Mouse (Mus musculus) forebrain, embryonic 13.5 days (tissue): ENCODE measurements around the gene 1700016C15Rik. TPM values are rescaled to one million over a fixed set of nuclear protein-coding genes. Genes with fewer than 3 reads are reported as not detected.

Source experiments
- ATAC-seq: fragments of 200-750 bp; cut with Nextera tagmentation; 2 replicates; pipeline ENCODE4 v1.8.0; 2017
- H3K27ac ChIP-seq: fragments of 300-500 bp; sonication (generic); 2 replicates; pipeline ENCODE4 v1.5.1; 2015; ENCODE audit warnings: inconsistent platforms, mild to moderate bottlenecking, moderate library complexity
- H3K27me3 ChIP-seq: fragments of 300-500 bp; sonication (generic); 2 replicates; pipeline ENCODE4 v1.6.1; 2015; ENCODE audit warnings: mild to moderate bottlenecking, inconsistent platforms
- H3K36me3 ChIP-seq: fragments of 300-500 bp; sonication (generic); 2 replicates; pipeline ENCODE4 v1.6.1; 2015; ENCODE audit warnings: mild to moderate bottlenecking, inconsistent platforms; ENCODE audit not compliant: poor library complexity, severe bottlenecking
- H3K4me1 ChIP-seq: fragments of 300-500 bp; sonication (generic); 2 replicates; pipeline ENCODE4 v1.6.1; 2015; ENCODE audit warnings: inconsistent platforms
- H3K4me2 ChIP-seq: fragments of 300-500 bp; sonication (generic); 2 replicates; pipeline ENCODE4 v1.6.1; 2015; ENCODE audit warnings: inconsistent platforms, mild to moderate bottlenecking, moderate library complexity
- H3K4me3 ChIP-seq: fragments of 300-500 bp; sonication (generic); 2 replicates; pipeline ENCODE4 v1.5.1; 2015; ENCODE audit warnings: mild to moderate bottlenecking, inconsistent platforms
- H3K9ac ChIP-seq: fragments of 300-500 bp; sonication (generic); 2 replicates; pipeline ENCODE4 v1.6.1; 2015; ENCODE audit warnings: mild to moderate bottlenecking, inconsistent platforms
- H3K9me3 ChIP-seq: fragments of 300-500 bp; sonication (generic); replicated peaks from 2 replicates; pipeline ENCODE4 v1.6.1; 2016; ENCODE audit warnings: inconsistent platforms
- WGBS: fragments of 180-500 bp; shearing (Covaris S2); methylation state at CpG from one replicate; pipeline ENCODE4 v1.1.7; 2015; 5-methylcytosine and 5-hydroxymethylcytosine counted together
- polyA plus RNA-seq: library from polyadenylated mRNA; unstranded; fragments of >200 nt; fragmentation: Nextera tagmentation; extraction: Ambion mirVana; gene quantifications from 2 replicates; pipeline ENCODE4 v1.2.1, GENCODE M21; 2015

1700016C15Rik gene
- polyA plus RNA-seq, 1 experiment from 2014 or later = not detected

GRCm38 (mm10) chr1:177703147-177703807 is 26.3 kb upstream of the 1700016C15Rik start:
- H3K9ac ChIP-seq = no peak overlapping the region
- no peaks in the 10 kb centered on the region for H3K36me3 ChIP-seq
- no peak overlapping the region for H3K4me3 ChIP-seq
- ATAC-seq = no peak
- H3K4me2 ChIP-seq = peak overlapping the region; percentile 79
- H3K4me1 ChIP-seq = peaks cover 9% of the 10 kb centered on the region
- 47% methylated on average over 6 of the region's 6 CpGs for WGBS
- no peak overlapping the region for H3K27ac ChIP-seq
- 0 out of 2 replicates have a peak, but pooled peaks cover 9% of the 10 kb centered on the region for H3K27me3 ChIP-seq
- no peaks in the 10 kb centered on the region for H3K9me3 ChIP-seq

GRCm38 (mm10) chr1:177705204-177705603 is 24.4 kb upstream of the 1700016C15Rik start:
- Histone ChIP-seq H3K9ac (no peak overlapping the region), H3K4me3 (no peak overlapping the region), H3K9me3 (peaks cover 6% of the 10 kb centered on the region), H3K36me3 (no peaks in the 10 kb centered on the region), H3K27me3 (0 out of 2 replicates have a peak, but pooled peaks cover 9% of the 10 kb centered on the region), H3K4me2 (no peak overlapping the region), H3K27ac (no peak overlapping the region), H3K4me1 (peaks cover 9% of the 10 kb centered on the region)
- WGBS = 53% methylated on average over 2 of the region's 2 CpGs
- no peak for ATAC-seq

GRCm38 (mm10) chr1:177707571-177707970 is 22.0 kb upstream of the 1700016C15Rik start:
- Histone ChIP-seq H3K27me3 (0 out of 2 replicates have a peak, but pooled peaks cover 14% of the 10 kb centered on the region), H3K9me3 (peaks cover 6% of the 10 kb centered on the region), H3K4me3 (no peak overlapping the region), H3K9ac (no peak overlapping the region), H3K36me3 (no peaks in the 10 kb centered on the region), H3K4me1 (peaks cover 1% of the 10 kb centered on the region), H3K27ac (no peak overlapping the region), H3K4me2 (no peak overlapping the region)
- no peak for ATAC-seq
- 86% methylated on average over 1 of the region's 1 CpGs for WGBS

- no peak for ATAC-seq
Measured at GRCm38 (mm10) chr1:177708583-177709055, 21.0 kb upstream of the 1700016C15Rik start.

GRCm38 (mm10) chr1:177711000-177711399 is 18.6 kb upstream of the 1700016C15Rik start:
- no peak overlapping the region for H3K4me3 ChIP-seq
- H3K27me3 ChIP-seq = peaks cover 12% of the 10 kb centered on the region
- H3K4me1 ChIP-seq = no peaks in the 10 kb centered on the region
- H3K9ac ChIP-seq = no peak overlapping the region
- H3K4me2 ChIP-seq = no peak overlapping the region
- no peak for ATAC-seq
- 77% methylated on average over 2 of the region's 2 CpGs for WGBS
- H3K9me3 ChIP-seq = peaks cover 6% of the 10 kb centered on the region
- H3K36me3 ChIP-seq = no peaks in the 10 kb centered on the region
- no peak overlapping the region for H3K27ac ChIP-seq

More at GRCm38 (mm10) chr1:177708583-177709055, 21.0 kb upstream of the 1700016C15Rik start:
- no peaks in the 10 kb centered on the region for H3K36me3 ChIP-seq
- WGBS = 69% methylated on average over 4 of the region's 4 CpGs
- no peak overlapping the region for H3K4me2 ChIP-seq
- H3K9ac ChIP-seq = no peak overlapping the region
- peaks cover 6% of the 10 kb centered on the region for H3K9me3 ChIP-seq
- H3K4me3 ChIP-seq = no peak overlapping the region
- no peak overlapping the region for H3K27ac ChIP-seq
- no peaks in the 10 kb centered on the region for H3K4me1 ChIP-seq
- H3K27me3 ChIP-seq = peaks cover 14% of the 10 kb centered on the region; the same call in 1 of the 2 replicates

- Histone ChIP-seq H3K4me3 (no peak overlapping the region), H3K27ac (no peak overlapping the region), H3K36me3 (no peaks in the 10 kb centered on the region), H3K9ac (no peak overlapping the region), H3K4me2 (no peak overlapping the region), H3K9me3 (peaks cover 6% of the 10 kb centered on the region), H3K4me1 (no peaks in the 10 kb centered on the region), H3K27me3 (peaks cover 16% of the 10 kb centered on the region)
- WGBS = 95% methylated on average over 2 of the region's 2 CpGs
- ATAC-seq = no peak
Measured at GRCm38 (mm10) chr1:177711418-177711817, 18.2 kb upstream of the 1700016C15Rik start.

- H3K36me3 ChIP-seq = no peaks in the 10 kb centered on the region
- no peak overlapping the region for H3K27ac ChIP-seq
- no peak overlapping the region for H3K4me2 ChIP-seq
- H3K9me3 ChIP-seq = peaks cover 6% of the 10 kb centered on the region
- peaks cover 29% of the 10 kb centered on the region for H3K27me3 ChIP-seq
- H3K4me3 ChIP-seq = no peak overlapping the region
- 78% methylated on average over 3 of the region's 3 CpGs for WGBS
- peaks cover 5% of the 10 kb centered on the region; the same call in 1 of the 2 replicates for H3K4me1 ChIP-seq
- H3K9ac ChIP-seq = no peak overlapping the region
- ATAC-seq = no peak
Measured at GRCm38 (mm10) chr1:177713635-177714396, 15.8 kb upstream of the 1700016C15Rik start.

GRCm38 (mm10) chr1:177714397-177715012 is 15.1 kb upstream of the 1700016C15Rik start:
- H3K27ac ChIP-seq = no peak overlapping the region
- peaks cover 6% of the 10 kb centered on the region for H3K9me3 ChIP-seq
- H3K36me3 ChIP-seq = no peaks in the 10 kb centered on the region
- no peak for ATAC-seq
- no peak overlapping the region for H3K9ac ChIP-seq
- peaks cover 35% of the 10 kb centered on the region for H3K27me3 ChIP-seq
- 93% methylated on average over 5 of the region's 5 CpGs for WGBS
- H3K4me3 ChIP-seq = no peak overlapping the region
- H3K4me1 ChIP-seq = peaks cover 5% of the 10 kb centered on the region; the same call in 1 of the 2 replicates
- no peak overlapping the region for H3K4me2 ChIP-seq

- Histone ChIP-seq H3K9ac (no peak overlapping the region), H3K4me1 (peaks cover 5% of the 10 kb centered on the region; the same call in 1 of the 2 replicates), H3K27me3 (peaks cover 47% of the 10 kb centered on the region), H3K9me3 (no peaks in the 10 kb centered on the region), H3K4me3 (no peak overlapping the region), H3K36me3 (no peaks in the 10 kb centered on the region), H3K27ac (no peak overlapping the region), H3K4me2 (no peak overlapping the region)
- ATAC-seq = no peak
- 84% methylated on average over 3 of the region's 3 CpGs for WGBS
Measured at GRCm38 (mm10) chr1:177716448-177716847, 13.2 kb upstream of the 1700016C15Rik start.

GRCm38 (mm10) chr1:177717057-177717835 is 12.4 kb upstream of the 1700016C15Rik start:
- 83% methylated on average over 7 of the region's 7 CpGs for WGBS
- Histone ChIP-seq H3K4me2 (no peak overlapping the region), H3K36me3 (no peaks in the 10 kb centered on the region)

GRCm38 (mm10) chr1:177718340-177719028 is 11.1 kb upstream of the 1700016C15Rik start:
- Histone ChIP-seq H3K27me3 (peaks cover 56% of the 10 kb centered on the region), H3K4me3 (no peak overlapping the region), H3K36me3 (no peaks in the 10 kb centered on the region), H3K9ac (no peak overlapping the region), H3K9me3 (no peaks in the 10 kb centered on the region), H3K4me2 (no peak overlapping the region), H3K27ac (no peak overlapping the region), H3K4me1 (peaks cover 5% of the 10 kb centered on the region; the same call in 1 of the 2 replicates)
- ATAC-seq = peak; percentile 86
- WGBS = 25% methylated on average over 11 of the region's 11 CpGs

More at GRCm38 (mm10) chr1:177717057-177717835, 12.4 kb upstream of the 1700016C15Rik start:
- Histone ChIP-seq H3K4me1 (peaks cover 5% of the 10 kb centered on the region; the same call in 1 of the 2 replicates), H3K9ac (no peak overlapping the region), H3K27ac (no peak overlapping the region), H3K27me3 (peaks cover 47% of the 10 kb centered on the region), H3K9me3 (no peaks in the 10 kb centered on the region), H3K4me3 (no peak overlapping the region)
- ATAC-seq = no peak
